Mouse (Mus musculus): ENCODE data around the gene Pnma1.

The Pnma1 gene

DNA sequence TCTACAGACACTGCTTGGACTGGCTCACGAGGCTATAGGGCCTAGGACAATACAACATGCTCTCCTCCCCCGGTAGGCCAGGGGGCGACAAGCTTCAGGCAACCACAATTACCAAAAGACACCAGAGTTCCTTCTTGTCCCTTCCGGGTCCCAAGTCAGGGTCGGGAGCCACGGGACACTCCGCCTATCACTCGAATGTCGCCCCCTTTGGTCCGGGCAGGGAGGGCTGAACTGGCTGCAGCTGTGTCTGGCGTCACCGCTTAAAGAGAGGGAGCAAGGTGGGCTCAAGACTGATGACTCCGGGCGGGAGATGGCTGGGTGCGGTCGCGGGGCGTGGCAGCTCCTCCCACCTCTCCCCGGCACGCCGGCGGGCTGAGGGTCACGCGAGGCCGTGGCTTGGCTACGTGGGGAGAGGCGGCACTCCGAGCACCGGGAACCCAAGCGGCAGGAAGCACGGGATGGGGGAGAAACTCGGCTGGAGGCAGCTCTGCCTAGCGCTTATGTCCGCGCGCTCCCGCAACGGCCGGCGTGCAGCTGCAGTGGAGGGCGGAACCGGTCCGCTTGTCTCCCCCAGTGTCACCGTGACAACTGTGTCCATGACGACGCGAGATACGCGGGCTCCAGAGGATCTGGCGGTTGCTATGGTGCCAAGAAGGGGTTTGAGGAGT, at the start of gene Pnma1:
Gene Pnma1, minus strand, starts transcription at position 536 of the 668 bp plus-strand sequence.
- peak; percentile 53 for DNase-seq

DNA sequence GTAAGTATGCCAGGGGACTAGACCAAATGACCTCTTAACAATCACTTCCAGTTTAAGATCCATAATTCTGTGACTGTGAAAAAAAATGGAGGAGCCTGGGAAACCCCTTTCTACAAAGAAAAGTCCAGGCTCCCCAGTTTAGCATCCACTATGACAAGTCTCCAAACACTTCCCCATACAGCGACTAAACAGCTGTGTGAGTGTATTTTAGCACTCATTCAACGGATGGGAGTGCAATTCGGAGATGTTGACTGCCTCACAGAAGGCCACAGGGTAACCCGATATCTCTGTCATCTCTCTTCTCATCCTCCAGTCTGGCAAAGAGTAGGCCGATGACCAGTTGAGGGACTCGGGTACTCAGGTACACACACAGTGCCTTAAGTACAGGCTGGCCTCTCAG, 46.9 kb upstream of the Pnma1 start:
- DNase-seq = no peak

DNA sequence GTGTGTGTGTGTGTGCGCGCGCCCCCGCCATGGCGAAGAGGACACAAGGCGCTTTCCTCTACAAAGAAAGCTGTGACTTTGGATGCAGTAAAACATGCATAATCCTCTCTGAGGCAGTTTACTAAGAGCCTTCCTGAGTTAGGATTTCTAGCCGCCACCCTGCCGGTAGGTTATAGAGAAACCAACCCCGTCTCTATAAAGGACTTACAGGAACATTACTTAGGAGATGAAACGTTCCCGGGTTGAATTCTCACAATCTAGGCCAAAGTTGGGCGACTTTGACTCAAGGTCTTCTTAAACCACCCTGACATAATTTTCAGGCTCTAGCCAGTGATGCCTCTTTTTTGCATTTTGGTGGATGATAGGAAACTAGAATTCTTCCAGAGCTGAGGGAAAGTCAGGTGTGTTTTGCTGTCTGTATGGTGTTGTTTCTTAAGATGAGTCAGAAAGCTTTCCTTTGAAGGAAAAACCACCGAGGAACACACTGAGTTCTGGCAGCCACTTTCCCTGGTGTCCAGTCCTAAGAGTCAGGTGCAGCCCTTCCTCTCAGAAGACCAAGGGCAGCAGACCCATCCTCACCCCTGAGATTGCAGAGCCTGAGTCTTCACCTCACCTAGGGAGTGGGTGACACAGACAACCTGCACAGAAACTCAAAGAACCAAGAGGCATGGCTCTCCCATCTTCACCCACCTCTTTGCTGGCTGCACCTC, 46.3 kb upstream of the Pnma1 start:
- DNase-seq = no peak

DNA sequence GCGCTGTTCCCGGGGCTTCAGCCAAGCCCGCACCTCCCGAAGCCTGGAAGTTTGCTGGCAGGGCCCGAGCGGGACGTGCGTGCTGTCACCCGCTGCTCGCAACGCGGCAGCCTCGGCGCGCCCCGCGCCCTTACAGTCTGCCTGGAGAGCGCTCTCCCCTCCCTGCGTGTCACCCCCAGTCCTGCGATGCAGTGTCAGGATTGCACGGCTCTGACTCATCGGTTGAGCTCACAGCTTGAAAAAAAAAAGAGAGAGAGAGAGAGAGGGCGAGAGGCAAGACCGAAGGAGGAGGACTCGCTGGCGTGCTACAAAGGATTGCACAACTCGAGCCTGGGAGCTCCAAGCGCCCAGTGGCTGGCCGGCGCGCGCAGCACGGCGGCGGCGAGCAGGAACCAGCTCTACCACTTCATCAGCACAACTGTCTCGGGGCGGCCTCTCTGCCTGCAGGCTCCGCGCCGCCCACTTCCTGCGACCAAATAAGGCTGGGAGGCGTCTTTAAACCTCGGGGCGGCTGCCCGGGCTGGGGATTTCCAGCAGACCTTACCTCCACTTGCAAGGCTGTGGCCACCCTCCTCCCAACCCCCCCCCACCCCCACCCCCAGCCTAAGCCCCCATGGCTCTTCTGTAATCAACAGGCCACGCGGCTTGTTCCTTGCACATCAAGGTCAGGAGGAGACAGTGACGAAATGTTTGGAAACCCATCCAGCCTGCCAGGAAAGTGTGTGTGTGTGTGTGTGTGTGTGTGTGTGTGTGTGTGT, 45.5 kb upstream of the Pnma1 start:
- DNase-seq = peak; percentile 96

DNA sequence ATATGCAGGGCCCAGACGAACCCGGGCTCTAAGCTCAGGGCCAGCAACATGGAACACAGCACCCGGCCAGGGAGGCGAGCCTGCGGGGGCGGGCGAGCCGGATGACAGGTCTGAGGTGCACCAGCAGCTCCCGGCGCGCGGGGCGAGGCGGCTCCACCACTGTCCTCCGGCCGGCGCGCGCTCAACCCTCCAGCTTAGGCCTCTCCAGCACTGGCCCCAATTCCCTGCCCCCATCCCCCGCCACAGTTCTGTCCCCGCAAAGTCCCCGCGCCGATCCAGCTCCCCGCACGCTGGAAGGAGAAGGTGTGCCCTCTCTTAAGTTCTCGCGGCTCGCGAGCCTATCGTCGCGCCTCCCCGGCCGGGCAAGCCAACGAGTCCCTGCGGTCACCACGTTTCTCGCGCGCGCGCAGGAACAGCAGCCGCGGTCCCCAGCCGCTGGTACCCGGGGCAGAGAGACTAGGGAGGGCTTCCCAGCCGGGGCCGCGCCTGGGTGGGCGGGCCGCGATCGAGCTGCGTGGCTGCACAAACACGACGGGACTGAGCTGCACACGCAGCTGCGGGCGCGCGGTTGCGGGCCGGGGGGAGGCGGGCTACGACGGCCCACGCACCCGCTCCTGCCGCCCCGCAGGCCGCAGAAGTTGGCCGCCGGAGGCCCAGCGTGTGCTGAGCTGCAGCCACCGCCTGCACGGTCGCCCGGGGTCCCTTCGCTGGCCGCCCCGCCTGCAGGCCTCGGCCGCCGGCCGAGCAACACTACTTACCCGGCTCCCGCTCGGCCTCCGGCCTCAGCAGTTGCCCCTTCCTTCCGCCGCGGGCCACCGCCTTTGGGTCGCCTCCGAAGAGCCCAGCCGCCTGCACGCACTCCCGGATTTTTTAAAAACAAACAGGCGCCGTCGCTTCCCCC, 44.7 kb upstream of the Pnma1 start:
- no peak for DNase-seq

DNA sequence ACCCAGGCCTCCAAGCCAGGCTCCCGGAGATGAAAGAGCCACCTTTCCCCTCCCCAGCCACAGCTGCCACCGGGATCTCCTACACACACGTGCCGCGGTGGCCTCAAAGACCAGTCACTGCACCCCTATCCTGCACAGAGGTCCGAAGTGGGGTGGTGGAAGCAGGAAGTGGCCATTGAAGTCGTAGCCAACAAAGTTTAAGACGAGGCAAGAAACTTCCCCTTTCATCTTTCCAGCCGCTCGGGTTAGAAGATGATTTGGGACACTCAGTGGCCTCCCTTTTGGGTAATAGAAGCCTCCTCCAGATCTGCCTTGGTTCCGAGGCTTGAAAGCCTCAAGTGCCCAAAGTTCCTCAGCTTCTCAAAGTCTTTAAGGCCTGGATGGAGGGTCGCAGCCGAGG, 44.0 kb upstream of the Pnma1 start:
- DNase-seq = no peak

DNA sequence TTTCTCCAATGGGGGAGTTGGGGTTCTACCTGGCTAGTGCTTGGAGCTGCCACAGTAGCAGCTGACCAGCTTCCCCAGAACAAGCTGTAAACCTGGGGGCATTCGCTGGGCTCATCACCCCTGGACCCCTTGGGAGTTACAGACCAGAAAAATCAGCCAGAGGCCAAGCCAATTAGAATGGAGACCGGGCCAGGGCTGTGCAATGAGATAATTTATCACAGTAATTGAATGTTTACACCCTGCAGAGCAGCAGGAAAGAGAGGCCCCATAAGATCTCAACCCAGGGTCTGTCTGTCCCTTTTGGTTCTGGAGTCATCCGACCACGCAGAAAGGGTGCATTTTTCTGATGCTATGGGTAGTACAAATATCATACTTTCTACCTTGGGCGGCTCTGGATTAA, 43.5 kb upstream of the Pnma1 start:
- DNase-seq = no peak

DNA sequence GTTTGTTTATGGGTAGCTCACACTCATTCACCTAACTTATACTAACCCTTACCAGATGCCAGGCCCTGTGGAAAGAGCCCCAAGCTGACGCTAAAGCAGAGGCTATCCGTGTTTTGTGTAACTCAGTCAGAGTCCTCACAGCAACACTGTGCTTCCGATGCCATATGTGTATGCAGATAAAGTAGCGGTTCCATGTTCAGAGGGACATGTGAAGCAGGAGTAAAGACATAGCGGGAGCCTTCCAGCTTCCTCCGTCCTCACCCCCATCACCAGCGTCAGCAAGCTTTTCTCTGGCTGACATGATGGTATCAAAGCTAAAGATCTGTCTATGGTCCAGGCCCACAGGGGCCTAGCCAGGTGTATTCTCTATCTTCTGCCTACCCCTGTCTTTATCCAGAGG, 42.9 kb upstream of the Pnma1 start:
- no peak for DNase-seq

DNA sequence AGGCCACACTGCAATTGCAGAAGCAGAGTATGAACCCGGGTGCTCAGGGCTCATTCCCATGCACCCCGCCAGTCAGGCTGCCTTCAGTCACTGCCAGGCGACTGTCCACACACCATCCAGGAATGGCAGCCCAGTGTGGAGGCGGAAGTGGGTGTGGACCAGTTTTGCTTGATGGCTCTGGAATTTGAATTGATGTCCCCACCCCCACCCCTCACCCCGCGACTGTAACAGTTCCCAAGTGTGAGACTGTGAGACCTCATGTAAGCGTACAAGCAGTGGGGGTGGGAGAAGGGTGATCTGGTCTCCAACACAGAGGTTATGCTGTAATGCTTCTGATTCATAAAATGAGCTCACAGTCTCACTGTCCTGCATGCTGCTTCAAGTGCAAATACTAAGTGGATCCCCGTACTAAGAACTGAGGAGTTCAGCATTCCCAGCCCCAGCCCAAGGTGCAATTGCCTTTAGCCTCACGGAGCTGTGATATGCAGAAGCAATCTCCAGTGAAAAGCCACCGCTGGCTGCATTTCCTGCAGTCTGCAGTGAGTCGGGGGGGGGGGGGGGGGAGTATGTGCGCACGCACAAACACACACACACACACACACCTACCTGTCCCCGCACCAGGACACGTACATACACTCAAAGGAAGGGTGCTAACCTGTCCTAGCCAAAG, 42.0 kb upstream of the Pnma1 start:
- DNase-seq = no peak

DNA sequence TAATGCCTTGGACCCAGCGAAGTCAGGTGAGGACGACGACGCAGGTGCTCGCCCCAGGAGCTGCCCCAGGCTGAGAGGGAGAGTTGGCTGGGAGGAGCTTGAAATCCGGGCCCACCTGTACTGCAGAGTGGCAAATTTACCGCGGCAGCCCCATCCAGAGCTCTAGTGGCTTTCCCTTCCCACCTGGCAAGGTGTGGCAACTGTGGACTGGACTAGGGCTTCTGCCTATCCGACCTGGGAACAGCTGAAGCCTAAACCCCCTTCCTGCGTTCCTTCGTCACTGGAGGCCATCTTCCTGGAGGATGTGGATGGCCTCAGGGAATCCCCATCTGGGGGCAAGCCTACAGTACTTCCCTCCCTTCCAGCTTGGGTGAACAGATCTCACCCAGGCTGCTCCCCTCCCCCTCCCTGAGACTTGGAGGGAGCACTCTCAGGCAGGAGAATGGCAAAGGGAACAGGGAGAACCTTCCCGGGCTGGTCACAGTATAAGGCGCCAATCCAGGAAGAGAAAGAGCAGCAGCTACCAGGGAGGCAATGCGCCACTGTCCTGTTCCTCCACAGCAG, 40.7 kb upstream of the Pnma1 start:
- no peak for DNase-seq

DNA sequence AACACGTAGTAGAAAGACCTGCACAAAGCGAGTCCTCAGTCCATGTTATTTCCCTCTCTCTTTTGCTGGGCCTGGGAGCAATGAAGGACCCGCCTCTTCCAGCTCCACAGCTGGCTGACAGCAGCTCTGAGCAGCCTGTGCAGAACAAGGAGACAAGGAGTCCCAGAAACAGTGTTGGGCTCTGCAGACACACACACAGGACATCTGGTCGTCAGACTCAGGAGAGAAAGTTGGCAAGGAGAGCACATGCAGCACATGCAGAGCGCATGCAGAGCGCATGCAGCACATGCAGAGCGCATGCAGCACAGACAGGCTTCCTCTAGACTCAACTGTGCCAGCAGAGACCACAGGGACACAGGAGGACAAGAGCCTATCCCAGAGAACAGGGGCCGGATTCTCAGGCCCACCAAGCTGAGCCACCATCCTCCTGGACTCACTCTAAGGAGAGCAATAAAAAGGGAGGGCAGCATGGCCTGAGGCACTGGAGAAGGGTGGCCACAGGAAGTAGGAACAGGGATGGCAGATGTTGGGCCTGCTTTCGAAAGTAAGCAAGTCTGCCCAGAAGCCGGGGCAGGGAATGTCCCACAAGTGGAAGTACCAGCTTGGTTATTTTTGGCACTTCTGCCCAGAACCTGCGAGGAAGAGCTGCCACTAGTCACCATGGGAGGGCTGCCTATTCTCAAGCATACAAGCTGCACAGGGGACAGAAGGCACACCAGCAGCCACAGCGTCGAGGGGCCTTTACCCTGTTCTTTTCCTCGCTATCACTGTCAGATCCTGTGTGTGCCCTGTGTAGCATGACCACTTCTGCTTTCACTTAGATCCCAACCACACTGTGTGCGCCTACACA, 39.7 kb upstream of the Pnma1 start:
- DNase-seq = no peak

DNA sequence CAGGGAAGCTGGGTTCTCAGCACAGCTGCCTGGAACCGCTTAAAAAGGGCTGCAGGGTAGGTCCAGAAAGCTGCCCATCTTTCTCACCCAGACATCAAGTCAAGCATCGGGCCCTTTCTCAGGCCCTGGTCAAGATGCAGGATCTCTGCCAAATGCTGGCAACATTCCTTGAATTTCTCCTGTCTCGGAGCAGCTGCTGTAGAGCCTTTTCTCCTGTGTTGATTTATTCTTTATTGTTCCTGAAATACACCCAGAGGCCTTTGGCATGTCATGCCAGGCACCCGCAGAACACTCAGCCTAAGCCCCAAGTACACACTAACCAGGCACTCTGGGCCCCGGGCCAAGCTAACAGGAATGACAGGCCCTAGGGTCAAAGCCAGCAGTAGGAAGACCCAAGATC, 38.7 kb upstream of the Pnma1 start:
- DNase-seq = peak; percentile 83

DNA sequence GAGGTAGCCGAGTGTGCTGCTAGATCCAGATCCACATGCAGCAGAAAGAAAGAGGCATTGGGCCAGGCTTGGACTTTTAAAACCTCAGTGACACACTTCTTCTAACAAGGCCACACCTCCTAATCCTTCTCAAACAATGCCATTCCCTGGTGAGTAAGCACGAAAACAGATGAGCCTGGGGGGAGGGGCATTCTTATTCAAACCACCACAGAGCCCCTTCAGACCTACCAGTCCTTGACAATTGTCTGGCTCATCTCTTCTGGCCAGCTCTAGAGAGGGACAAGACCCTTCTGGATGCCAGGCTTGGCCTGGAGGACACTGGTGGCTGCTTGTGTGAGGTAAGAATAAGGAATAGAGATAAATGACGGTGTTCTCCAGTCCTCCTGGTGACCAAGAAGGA, 38.2 kb upstream of the Pnma1 start:
- DNase-seq = no peak

DNA sequence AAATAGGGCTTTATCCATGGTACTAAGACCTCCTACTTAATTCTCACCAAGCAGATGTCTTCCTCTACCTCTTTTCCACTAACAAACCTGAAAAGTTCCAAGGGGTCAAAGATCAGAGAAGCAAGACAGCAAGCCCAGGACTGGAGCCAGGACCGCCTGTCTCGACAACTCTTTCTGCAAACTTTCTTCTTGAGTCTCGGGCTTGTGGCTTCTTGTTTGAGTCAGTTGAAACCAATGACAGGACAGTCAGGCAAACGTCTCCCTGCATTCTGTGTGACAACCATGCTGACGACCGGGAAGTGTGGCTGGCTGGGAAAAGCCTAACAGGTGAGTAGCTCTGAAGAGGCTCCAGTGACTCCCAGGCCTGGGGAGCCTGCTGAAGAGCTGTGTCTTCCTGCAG, 37.3 kb upstream of the Pnma1 start:
- peak; percentile 69 for DNase-seq

DNA sequence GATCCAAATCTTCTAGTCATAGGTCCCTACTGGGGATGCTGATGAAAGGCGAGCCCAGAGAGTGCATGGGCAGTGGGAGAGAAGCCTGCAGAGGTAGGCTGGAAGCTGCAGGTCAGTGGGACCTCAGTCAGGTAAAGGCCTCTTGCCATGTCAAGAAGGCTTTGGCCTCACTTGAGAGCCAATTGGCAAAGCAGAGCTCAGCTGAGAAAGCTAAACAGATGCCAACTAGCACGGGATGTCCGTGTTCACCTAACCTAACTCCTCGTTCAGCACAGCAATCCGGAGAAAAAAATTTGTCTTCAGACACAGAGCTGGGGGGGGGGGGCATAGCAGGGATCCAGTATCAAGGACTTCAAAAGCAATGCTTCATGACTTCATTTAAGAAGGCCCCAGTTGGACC, 36.7 kb upstream of the Pnma1 start:
- no peak for DNase-seq

DNA sequence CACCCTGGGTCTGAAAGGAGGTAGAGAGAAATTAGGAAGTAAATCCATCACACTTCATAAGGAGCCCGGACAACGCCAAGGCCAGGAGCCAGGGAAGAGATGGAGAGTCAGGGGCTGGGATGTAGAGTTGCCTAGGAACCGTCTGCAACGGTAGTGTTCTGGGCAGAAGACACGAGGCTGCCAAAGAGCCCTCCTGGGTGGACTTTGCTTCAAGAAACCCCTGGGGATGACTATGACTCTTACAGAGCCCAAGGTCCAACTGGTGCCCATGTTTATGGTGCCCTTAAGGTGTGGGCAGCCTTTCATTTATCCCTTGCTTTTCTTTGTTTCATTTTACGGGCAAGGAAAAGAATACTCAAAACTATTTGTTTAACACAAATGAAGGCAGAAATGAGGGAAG, 33.7 kb upstream of the Pnma1 start:
- DNase-seq = peak; percentile 69

DNA sequence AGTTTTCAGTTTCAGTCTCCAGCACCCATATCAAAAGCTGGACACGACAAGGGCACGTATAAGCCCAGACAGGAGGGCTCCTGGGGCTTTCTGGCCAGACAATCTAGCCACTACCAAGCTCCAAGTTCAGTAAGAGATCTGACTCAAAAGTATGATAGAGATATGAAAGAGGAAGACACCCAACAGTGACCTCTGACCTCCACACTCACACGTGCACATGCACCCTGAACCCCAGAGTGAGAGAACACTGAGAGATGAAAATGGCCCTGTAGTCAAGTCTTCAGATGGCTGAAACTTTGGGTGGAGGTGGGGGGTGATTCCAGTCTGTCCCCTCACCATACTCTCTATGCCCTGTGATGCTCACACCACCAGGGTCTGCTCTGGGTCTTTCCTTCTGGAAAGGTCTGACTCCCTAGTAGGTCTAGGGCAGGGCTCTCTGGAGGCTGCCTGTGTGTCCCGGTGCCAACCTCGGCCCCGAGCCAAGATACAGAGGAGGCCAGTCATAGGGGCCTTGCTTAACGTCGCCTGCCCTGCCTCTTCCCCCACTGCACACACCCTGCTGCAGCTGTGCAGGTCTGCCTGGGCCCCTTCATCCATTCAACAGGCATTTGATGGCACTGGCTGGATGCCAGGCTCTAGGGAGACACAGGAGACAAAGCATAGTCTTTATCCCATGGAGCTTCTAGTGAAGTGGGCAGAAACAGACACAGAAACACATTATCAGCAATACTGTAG, 32.6 kb upstream of the Pnma1 start:
- DNase-seq = peak; percentile 84

DNA sequence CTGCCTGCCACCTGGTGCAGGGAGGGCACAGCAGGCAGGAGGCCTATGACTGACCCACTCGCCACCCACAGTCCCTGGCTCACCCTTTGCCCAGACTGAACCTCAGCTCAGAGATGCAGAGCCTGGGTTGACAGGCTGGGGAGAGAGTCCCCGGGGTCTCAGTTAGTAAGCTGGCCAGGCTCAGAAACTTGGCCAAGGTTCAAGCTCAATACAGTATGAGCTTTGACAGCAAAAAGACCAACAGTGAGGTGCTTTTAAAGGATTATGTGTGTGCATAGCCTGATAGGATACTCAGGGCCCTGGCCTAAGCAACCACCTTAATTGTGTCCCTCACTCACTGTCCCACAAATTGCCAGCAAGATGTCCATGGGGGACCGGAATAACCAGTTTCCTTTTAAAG, 31.8 kb upstream of the Pnma1 start:
- peak; percentile 29 for DNase-seq

DNA sequence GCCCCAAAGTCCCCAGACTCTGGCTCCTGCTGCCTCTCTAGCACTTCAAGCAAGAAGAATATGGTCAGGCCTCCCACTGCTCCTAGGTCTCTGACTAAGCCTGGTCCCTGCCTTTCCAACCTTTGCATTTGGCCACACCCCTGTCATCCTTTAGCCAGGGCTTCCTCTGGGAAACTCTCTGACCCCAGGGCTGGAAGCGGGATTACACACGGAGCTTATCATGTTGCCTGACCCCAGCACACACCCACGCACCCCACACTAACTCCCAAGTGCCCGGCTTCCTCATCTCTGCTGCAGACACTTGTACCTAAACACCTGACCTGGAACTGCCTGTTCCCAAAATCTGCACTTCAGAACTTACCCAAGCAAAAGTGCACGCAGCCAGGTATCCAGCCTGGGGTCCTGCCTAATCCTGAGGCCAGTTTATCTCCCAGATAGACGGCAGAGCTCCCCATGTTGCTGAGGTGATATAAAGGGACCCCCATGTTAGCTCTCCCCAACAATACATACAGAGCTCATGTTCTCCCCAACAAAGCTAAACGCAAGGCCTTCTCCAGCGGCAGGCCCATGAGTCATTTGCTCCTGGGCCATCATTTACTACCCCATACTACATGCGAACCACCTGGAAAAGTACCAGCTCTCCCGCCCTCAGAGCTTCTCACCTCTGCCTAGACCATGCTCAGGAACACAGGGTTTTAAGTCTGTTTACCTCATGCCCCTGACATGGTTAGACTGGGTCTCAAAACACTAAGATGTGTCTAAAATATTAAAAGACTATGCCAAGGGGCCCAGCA, 30.6 kb upstream of the Pnma1 start:
- DNase-seq = no peak

DNA sequence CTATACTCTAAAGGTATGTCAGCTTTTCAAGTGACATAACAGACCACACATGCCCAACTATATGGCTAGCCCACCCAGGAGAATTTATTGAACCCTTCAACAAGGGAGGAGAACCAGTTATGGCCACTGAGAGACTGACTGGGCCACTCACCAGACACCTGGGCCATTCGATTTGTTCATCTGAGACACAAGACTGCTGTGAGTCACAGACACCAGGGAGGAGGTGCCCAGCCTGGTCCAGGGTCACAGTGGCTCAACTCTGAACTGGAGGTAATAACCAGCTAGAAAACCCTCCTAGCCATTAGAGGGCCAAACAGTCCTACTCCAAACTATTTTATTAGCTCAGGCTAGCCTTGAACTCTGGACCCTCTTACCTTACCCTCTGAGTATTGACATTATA, 29.8 kb upstream of the Pnma1 start:
- DNase-seq = no peak

Measured in kidney, adult 9 months (tissue).